Mouse (Mus musculus) heart, adult 10 weeks (tissue): Measurements from ENCODE around the gene Itih2. TPM values are rescaled to one million over a fixed set of nuclear protein-coding genes. Genes with fewer than 3 reads are reported as not detected.

ENCODE experiments used
- polyA plus RNA-seq: library from polyadenylated mRNA; stranded (reverse); fragments of 350-450 nt; fragmentation: Illumina TruSeq; extraction: RNeasy Lipid Tissue Mini Kit (QIAGEN cat#74804); gene quantifications from one replicate; pipeline ENCODE4 v1.2.3, GENCODE M21; 2014; ENCODE audit warnings: low read depth, low replicate concordance

The Itih2 gene
- polyA plus RNA-seq: 1.3 TPM

DNA sequence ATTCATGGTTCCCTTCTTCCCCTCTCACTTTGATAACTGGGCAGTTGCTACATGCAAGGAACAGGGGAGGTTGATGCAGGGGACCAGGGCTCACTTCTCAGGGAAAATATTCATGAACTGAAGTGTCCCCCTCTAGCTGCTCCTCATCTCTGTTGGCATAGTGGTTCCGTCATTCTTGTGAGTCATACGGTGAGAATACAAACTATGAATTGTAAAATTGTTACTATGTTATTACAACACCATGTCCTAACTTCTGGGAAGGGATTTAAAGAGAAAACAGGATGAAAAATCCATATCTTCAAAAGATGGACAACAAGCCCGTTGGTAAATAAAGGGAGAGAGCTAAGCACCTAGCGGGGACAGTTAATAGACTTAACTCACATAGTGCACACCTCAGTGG is at the start of gene Itih2:
Itih2 (minus strand) TSS at position 101 of the 400 bp plus-strand sequence.

DNA sequence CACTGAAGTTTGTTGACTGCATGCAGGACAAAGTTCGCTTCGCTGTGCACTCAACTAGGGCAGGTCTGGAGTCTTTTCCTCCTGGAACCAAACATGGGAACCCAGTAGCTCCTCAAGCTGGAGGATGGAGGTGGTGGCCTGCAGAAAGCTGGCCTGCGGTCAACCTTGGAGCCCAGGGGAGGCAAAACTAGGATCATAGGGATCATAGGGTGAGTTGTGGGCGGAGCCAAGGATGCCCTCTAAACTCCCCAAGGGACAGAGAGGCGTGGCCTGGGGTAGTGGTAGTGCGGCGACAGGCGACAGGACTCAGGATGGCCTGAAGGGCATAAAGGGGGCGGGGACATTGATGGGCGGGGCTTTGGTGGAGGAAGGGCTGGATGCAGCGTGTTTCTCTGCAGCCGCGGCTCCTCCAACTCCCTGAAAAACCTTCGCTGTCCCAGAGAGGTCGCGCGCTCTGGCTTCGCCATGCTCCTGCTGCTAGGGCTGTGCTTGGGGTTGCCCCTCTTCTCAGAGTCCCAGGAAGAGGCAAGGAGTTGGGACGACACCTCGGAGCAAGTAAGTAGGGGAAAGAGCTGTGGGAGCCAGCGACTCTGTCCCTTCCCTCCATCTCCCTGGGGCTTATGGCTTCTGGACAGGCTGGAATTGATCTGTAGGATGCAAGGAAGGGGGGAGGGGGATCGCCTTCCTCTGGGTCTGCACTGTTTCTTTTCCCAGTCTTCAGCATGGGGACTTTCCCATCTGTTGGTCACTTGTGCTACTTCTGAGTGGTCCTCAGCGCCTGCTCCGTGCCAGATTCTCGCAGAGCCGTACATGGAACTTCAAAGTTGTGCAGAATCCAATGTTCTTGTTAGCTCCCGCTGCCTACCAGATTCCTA is 22.2 kb upstream of the Itih2 start, which contains the start of gene Itih5:
Itih5 (plus strand) TSS at position 371 of the 875 bp plus-strand sequence.

DNA sequence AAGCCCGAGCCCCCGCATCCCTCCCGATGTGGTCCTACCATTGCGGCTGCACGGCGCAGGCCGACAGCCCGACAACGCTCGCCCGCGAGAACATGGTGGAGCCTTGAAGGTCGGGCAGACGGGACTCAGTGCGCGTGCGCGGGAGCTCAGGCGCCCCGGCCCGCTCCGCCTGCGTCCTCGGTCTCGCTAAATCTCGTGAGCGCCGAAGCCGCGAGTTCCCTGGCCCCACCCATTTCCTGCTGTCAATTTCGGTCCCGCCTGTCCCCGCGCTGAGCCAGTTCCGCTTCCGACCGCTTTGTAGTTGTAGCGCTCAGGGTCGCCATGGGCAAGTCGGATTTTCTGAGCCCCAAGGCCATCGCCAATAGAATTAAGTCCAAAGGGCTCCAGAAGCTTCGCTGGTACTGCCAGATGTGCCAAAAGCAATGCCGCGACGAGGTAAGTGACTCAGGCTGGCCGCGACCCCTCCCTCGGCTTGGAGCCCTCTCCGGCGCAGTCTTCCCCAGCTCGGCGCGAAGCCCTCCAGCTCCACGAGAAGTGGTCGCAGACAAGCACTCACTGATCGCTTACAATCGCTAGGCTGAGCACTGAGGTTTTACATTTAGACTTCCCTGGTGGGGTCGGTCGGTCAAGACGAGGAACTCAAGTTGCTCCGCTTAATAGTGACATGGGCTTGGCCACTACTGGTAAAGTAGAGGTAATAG is 50.7 kb downstream of the Itih2 start, which contains the start of the genes Atp5c1 and Kin:
Atp5c1 (minus strand) TSS at position 201 of the 701 bp plus-strand sequence.
Kin (plus strand) TSS at position 284 of the 701 bp plus-strand sequence.

DNA sequence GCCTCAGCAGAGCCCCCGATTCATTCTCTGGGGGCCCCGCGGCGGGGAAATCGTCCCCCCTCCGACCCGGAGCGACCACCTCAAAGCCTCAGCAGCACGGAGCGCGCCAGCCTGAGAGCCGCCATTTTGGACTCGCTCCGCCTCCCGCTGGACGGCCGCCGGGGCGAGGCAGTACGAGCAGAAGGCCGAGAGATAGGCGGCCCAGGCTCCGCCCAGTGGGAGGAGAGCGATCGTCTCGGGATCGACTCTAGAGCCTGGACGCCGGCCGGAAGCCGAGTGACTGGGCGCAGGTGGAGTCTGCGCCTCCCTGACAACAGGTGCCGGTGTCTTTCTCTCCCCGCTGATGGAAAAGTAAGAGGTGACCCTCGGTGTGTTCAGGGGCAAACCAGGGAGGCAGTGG is 82.7 kb downstream of the Itih2 start, which contains the start of gene Taf3:
Taf3 (minus strand) TSS at position 136 of the 400 bp plus-strand sequence.

Other genes with a start within 250 kb of the Itih2 start
- gene 9230102O04Rik, start 241.9 kb downstream of the Itih2 start, polyA plus RNA-seq: not detected
- gene Gata3, start 241.4 kb downstream of the Itih2 start, polyA plus RNA-seq: 0.60 TPM
- 7.6 TPM for gene Taf3, start 82.8 kb downstream of the Itih2 start, polyA plus RNA-seq
- 2,486 TPM for gene Atp5c1, start 50.9 kb downstream of the Itih2 start, polyA plus RNA-seq
- gene Kin, start 50.8 kb downstream of the Itih2 start, polyA plus RNA-seq: 16.5 TPM
- 3.5 TPM for gene Itih5, start 22.2 kb upstream of the Itih2 start, polyA plus RNA-seq
- gene Sfmbt2, start 239.1 kb upstream of the Itih2 start, polyA plus RNA-seq: 0.08 TPM